Mouse (Mus musculus) CD8-positive naive resting alpha-beta T cell, adult 2 months (primary cell): ENCODE results near the gene Sh3bgrl2.

Experiments
- DNase-seq, 2 experiments: peaks; one replicate each; pipeline ENCODE4 v3.0.0; 2022; ENCODE audit warnings: low read depth in 2 of 2, low spot score in 2 of 2

Gene Sh3bgrl2

DNA sequence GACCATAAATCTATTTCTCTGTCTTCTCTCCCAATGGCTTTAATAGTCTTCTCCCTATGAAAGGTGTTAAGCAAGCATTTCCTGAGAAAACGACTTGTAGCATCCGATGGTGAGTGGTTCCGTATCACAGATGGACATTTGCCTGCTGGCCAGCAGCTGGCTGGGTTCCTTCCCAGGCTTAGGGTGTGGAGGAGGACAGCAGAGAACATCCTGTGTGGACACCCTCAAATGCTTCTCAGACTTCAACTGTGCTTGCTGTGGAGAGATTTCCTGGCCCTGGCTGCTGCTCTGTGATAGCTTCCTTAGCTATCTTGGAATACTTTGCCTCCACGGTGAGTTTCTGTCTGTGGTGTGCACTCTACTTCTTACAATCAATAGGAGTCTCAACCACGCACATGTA is 76.1 kb downstream of the Sh3bgrl2 start:
- DNase-seq = no peak

DNA sequence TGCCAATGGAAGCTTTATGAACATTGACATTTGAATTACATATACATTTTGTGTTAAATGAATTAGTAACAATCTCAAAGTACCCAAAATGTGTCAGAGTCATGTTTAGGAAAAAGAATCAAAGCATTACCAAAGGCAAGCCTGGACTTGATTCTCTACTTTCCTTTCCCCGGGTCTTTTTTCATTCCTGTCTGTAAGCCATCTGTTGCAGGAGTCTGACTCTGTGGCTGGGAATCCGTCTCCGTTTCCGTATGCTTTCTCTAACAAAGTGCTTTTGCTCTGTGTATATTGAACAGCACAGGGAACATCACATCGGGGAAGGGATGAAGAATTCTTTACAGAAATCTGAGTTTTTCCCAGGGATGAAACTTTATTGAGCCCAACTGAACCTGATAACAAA is 77.0 kb downstream of the Sh3bgrl2 start:
- DNase-seq = no peak

DNA sequence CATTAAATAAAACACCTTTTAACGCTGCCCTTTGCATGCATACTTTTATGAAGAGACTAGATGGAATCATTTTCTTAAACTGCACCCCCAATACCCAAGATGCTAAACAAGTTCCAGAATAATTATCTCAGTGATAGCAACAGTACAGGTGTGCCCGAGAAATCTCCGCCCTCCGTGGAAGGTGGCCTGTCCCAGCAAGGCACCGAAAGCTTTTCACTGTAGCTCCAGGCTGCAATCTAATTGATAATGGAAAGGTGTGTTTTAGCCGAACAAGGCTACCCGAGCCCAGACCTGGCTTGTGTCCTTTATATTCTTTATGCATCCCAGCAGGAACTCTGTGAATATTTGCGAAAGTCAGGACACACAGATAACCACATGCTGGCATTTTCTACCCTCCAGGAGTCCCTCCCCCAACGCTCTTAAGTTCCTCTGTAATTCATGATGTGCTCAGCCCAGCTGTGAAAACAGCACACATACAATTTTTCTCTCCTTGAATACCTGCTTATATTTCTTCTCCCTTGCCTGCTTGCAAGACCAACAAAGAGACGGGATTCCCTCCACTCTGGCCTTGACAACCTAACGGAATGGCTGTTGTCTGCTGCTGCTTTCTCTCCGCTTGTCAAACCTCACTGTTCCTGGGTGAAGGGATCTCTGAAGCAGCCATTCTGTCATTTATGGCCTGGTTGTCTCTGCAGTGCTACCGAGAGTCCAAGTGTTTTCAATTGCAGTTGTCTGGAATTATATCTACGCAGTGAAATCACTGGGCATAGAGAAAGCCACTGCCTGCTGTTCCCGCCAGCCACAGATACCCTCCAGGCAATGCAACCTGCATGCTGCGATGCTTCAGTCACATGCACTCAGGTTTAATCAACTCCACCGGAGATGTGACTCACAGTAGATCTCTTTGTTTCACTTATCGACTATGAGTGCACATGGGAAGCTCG is 80.8 kb downstream of the Sh3bgrl2 start:
- DNase-seq = no peak

DNA sequence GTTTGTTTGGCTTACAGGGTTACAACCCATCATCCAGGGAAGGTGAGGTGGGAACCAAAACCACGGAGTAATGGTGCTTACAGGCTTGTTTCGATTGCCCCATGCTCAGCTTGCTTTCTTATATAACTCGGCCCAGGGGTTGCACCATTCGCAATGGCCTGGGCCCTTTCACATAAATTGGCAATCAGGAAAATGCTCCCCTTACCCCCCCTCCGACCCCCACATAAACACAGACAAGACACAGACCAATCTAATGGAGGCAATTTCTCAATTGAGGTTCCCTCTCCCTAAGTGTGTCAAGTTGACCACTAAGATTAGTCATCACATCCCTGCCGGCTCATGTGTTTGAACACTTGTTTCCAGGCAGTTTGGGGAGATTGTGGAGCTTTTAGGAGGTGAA is 82.2 kb downstream of the Sh3bgrl2 start:
- no peak for DNase-seq

DNA sequence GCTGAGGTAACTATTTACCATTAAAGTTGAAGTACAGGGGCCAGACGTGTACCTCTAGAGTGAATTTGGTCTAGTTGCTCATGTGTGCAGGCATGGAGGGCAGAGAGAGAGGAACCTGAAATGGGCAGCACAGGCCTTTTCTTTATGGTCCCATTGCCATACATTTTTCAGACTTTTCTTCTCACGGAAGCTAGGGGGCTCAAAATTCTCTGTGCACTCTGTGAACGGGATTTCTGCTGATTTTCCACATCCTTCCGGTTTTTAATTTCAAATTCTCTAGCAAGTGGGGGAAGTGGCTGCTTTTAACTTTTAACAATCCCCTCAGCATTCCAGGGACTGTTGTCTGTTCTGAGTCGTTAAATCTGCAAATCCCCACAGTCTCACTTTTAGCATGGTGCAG is 83.8 kb downstream of the Sh3bgrl2 start:
- DNase-seq = no peak

DNA sequence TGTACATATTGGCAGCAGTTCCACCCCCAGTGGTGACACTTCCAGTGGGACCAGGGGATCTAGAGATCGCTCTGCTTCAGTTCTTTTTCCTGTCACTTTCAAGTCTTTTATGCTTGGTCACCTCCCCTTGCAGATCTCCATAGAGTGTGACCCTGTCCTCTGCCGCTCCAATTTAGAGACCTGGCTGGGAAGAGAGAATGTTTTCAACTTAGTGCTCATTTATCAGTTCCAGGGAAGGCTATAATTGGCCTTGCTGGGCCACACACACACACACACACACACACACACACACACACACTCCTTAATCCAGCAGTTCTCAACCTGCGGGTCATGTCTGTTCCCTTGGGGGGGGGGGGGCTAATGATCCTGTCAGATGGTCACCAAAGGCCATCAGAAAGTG is 86.6 kb downstream of the Sh3bgrl2 start:
- no peak for DNase-seq

DNA sequence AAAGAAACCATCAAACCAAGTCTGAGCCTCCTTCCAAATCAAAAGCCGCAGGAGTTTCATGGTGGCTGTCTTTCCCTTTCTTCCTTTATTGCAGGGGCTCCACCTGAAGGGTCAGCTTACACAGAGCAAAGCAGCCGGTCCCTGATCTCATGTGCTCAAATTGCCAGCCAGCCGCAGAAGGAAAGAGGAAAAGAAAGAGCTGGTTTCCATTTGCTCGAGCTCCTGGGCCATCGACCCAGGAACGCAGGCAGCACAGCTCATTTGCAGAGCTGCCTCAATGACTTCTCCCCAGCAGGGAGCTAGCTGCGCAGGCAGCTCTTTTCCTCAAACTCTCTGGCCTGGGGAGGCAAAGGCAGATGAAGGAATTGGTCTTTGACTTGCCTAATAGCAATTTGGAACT is 87.9 kb downstream of the Sh3bgrl2 start:
- no peak for DNase-seq

DNA sequence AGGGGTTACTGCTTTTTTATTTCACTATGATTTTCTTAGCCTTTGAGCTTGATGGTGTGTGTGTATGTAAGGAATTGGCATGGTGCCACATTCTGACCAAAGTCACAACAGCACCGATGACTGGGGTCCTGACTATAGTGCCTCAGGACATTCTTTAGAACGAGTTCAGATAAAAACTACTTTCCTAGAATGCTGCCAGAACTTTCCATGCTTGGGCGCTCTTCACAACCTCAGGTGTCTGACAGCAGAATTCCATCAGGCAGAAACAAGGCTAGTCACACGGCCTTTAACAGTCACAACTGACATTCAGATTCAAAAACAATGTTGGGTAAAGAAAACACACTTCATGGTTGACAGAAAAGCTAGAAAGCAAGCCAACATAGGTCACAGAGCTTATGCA is 95.0 kb downstream of the Sh3bgrl2 start:
- no peak for DNase-seq

DNA sequence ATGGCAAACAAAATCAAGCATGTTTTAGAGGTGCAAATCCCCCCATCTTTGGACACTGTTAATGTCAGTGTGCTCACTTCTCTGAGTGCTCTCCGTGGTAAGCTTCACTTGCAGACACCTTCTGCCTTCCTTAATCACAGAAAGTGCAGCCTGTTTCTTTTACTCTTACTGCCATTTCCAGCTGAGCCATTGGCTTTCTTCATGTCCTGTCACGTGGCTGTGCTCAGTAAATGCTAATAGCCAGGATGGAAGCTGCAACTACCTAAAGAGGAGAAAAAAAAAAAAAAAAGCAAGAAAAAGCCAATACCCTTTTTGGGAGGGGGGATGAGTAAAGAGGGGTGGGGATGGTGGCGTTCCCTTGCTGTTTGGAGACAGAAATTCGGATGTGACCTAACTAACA is 95.7 kb downstream of the Sh3bgrl2 start:
- no peak for DNase-seq

GRCm38 (mm10) chr9:83646215-83646614 is 98.1 kb downstream of the Sh3bgrl2 start:
- DNase-seq = no peak

DNA sequence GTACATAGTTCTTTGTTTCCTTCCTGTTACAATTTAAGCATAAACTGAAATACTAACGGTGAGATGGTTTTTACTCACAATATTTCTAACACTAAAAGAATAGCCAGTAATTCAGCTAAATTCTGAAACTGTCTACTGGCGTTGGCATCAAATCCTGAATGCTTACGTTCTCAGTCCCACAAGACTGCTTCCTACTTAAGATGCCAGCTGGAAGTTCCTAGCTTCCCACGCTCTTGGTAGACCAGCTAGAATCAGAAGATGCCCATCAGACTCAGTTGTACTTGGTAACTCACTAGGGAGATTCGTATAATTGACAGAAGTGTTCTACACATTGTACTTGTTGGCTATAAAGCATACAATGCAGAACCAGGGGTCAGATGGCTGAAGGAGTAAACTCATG is 98.6 kb downstream of the Sh3bgrl2 start:
- DNase-seq = no peak

GRCm38 (mm10) chr9:83647919-83648705 is 100.0 kb downstream of the Sh3bgrl2 start:
- DNase-seq = no peak

DNA sequence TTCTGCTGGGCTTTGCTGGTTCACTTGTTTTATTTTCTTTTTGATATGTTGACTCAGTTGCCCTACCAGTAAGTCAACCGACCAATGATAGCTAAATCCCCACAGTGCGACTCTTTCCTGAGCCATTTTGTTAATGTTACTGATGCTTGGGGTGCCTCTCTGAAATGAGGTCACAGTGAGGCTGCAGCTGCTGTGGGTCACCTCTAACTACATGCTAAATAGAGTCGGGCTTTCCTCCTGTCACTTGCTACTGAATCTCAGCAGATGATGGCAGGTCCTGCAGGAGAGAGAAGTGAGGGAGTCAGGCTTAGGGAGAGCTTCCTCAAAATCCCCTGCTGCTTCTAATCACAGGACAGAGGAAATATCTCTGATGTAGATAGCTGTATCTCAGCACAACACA is 100.6 kb downstream of the Sh3bgrl2 start:
- DNase-seq = no peak

DNA sequence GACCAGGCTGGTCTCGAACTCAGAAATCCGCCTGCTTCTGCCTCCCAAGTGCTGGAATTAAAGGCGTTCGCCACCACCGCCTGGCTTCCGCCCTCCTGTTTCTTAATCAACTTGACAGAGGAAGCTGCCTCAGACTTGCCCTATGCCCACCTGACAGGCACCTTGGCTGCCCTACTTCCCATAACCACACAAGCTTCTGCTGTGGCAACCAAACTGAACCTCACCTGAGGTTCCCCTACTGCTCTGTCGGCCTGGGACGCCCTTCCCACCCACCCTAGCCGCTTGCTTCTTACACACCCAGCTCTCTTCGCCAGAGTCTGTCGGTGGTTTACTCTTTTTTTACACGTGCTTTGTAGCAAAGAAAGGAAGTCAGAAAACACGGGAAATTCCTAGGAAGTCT is 103.9 kb downstream of the Sh3bgrl2 start:
- DNase-seq = no peak

DNA sequence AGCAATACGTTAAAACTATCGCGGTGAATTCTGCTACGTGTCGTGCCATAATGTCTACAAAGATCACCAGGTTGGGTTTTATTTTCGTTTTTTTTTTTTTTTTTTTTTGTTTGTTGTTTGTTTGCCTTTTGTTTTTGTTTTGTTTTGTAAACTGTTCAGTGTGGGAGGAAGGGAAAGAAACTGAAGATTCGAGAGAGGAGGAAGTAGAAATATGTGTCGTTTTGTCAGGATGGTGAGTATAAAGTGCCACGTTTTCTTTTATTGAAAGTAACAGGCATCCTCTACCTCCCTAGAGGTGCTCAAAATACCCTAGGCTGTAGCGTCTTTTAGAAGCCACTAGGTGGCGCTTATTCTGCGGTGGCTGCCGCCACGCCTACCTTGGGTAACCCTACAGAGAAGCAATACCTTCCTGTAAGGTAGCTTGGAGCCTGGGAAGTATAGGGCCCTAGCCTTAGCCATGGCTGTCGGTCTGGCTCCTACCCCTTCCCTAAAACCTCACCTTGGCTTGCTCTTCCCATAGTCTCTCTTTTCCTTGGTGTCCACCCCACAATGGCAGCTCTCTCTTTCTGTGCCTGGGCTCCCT is 104.6 kb downstream of the Sh3bgrl2 start:
- DNase-seq = no peak

DNA sequence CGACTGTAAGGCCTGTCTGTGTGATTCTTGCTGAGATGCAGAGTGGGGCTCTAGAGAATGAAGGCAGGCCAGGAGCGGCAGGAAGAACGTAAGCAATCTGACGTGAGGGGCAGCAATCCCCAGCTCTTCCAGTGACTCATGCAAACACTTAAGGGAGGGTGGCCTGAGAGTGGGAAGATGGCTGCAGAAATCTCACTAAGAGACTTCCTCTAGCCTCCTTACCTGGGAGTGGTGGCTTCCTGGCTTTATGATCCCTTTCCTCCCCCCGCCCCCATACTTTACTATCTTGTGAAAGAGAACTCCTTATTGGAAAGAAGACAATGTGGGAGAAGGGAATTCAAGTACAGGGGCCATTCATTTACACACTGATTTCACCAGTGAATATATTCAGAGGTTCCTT is 106.5 kb downstream of the Sh3bgrl2 start:
- DNase-seq = no peak

DNA sequence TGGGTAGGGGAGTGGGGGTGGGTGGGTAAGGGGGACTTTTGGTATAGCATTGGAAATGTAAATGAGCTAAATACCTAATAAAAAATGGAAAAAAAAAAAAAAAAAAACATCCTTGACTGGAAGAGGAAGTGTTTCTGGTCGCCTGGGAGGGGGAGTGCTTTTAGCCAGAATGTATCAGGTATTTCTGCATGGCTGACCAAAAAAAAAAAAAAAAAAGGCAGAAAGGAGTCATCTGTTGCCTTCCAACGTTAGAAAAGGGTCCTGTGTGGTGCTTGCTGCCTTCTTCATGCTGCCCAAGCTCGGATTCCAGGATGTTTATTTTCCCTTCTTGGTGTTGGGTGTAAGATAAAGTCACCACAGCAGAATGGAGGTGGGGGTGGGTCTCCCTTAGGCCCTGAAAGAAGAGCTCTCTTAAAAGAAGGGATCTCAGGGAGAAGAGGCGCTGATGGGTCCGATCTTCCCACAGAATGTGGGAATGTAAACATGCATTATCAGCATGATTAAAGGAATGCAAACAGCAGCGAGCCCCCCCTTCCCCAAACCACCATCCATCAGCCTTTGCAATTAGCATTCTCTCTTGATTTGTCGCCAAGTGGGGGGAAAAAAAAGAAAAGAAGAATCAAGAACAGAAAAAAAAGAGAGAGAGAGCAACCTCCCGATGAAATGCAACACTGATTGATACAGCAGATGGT is 109.0 kb downstream of the Sh3bgrl2 start:
- no peak for DNase-seq

- DNase-seq = no peak
Observed at GRCm38 (mm10) chr9:83657652-83658002, 109.5 kb downstream of the Sh3bgrl2 start.

DNA sequence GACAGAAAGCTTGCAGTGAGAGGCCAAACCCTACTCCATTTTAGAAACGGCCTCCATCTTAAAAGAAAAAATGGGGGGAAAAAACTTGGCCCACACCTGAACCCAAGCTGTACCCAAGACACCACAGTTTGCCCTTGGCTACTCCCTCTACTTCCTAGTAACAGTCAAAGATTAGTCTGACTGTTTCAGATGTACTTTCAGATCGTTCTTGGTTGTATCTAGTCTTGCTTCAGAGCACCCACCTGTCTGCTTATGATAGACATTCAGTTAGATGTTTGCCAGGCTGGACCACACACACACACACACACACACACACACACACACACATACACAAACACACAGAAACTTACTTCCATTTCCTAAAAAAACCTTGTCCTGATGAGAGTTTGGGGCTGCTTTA is 111.0 kb downstream of the Sh3bgrl2 start:
- no peak for DNase-seq

DNA sequence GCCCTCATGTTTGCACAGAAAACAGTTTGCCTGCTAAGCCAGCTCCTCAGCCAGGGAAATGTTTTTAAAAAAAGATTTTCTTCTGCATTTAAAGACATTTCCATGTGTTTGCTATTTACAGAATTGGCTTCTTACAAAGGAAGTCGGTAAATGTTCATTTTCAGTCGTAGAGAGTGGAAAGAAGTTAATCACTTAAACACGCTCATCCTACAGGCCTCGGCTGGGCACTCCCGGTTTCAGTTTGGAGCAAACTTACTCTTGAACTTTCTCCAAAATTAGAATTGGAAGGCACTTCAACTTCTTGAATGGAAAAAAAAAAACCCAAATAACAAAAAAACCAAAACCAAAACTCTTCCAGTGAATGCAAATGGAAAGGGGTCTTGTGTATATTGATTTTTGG is 113.7 kb downstream of the Sh3bgrl2 start:
- DNase-seq = no peak
